Mouse (Mus musculus) limb, embryonic 11.5 days (tissue): ENCODE data around the gene Epn3. TPM values are rescaled to one million over a fixed set of nuclear protein-coding genes. Genes with fewer than 3 reads are reported as not detected.

Experiments
- ATAC-seq: fragments of 200-750 bp; cut with Nextera tagmentation; 2 replicates; pipeline ENCODE4 v1.8.0; 2017; ENCODE audit warnings: low read depth; ENCODE audit not compliant: insufficient number of reproducible peaks, low FRiP score, low TSS enrichment
- DNase-seq: peaks from one replicate; pipeline ENCODE4 v3.0.0-alpha.2; 2015; ENCODE audit warnings: low spot score
- H3K27ac ChIP-seq: fragments of 300-500 bp; sonication (generic); replicated peaks from 2 replicates; pipeline ENCODE4 v1.5.1; 2014; ENCODE audit warnings: low read depth, mild to moderate bottlenecking, low read length
- H3K27me3 ChIP-seq: fragments of 300-500 bp; sonication (generic); 2 replicates; pipeline ENCODE4 v1.6.1; 2014; ENCODE audit warnings: mild to moderate bottlenecking, low read length, mixed read lengths; ENCODE audit not compliant: control insufficient read depth, insufficient read depth
- H3K36me3 ChIP-seq: fragments of 300-500 bp; sonication (generic); 2 replicates; pipeline ENCODE4 v1.6.1; 2014; ENCODE audit warnings: mild to moderate bottlenecking, low read length, moderate library complexity, mixed read lengths; ENCODE audit not compliant: control insufficient read depth, insufficient read depth
- H3K4me1 ChIP-seq: fragments of 300-500 bp; sonication (generic); 2 replicates; pipeline ENCODE4 v1.6.1; 2014; ENCODE audit warnings: low read length, mixed read lengths; ENCODE audit not compliant: control insufficient read depth, insufficient read depth
- H3K4me2 ChIP-seq: fragments of 300-500 bp; sonication (generic); 2 replicates; pipeline ENCODE4 v1.6.1; 2014; ENCODE audit warnings: low read depth, mild to moderate bottlenecking, moderate library complexity; ENCODE audit not compliant: severe bottlenecking
- H3K4me3 ChIP-seq: fragments of 300-500 bp; sonication (generic); 2 replicates; pipeline ENCODE4 v1.5.1; 2014; ENCODE audit warnings: low read depth, low read length
- H3K9ac ChIP-seq: fragments of 300-500 bp; sonication (generic); 2 replicates; pipeline ENCODE4 v1.6.1; 2014; ENCODE audit warnings: mild to moderate bottlenecking, low read length
- H3K9me3 ChIP-seq: fragments of 300-500 bp; sonication (generic); 2 replicates; pipeline ENCODE4 v1.6.1; 2016; ENCODE audit warnings: low read length; ENCODE audit not compliant: control insufficient read depth
- WGBS: fragments of 180-500 bp; shearing (Covaris S2); extraction: QIAGEN DNeasy Blood & Tissue Kit; methylation state at CpG from one replicate; pipeline ENCODE4 v1.1.7; 2014; 5-methylcytosine and 5-hydroxymethylcytosine counted together
- polyA plus RNA-seq: library from polyadenylated mRNA; unstranded; fragments of >200 nt; fragmentation: Nextera tagmentation; extraction: Ambion mirVana; gene quantifications from 2 replicates; pipeline ENCODE4 v1.2.1, GENCODE M21; 2014

Epn3 gene
- polyA plus RNA-seq, 1 experiment from 2014 or later: 3.1 TPM

GRCm38 (mm10) chr11:94444829-94445228, 54.9 kb downstream of the Epn3 start:
- Histone ChIP-seq H3K9me3 (no peaks in the 10 kb centered on the region), H3K4me1 (peaks cover 14% of the 10 kb centered on the region; the same call in 1 of the 2 replicates), H3K27me3 (no peaks in the 10 kb centered on the region), H3K4me3 (no peak overlapping the region), H3K36me3 (no peaks in the 10 kb centered on the region), H3K4me2 (no peak overlapping the region), H3K9ac (no peak overlapping the region), H3K27ac (no peak overlapping the region)
- WGBS: 64% methylated on average over 5 of the region's 5 CpGs
- DNase-seq: no peak
- no peak for ATAC-seq

DNA sequence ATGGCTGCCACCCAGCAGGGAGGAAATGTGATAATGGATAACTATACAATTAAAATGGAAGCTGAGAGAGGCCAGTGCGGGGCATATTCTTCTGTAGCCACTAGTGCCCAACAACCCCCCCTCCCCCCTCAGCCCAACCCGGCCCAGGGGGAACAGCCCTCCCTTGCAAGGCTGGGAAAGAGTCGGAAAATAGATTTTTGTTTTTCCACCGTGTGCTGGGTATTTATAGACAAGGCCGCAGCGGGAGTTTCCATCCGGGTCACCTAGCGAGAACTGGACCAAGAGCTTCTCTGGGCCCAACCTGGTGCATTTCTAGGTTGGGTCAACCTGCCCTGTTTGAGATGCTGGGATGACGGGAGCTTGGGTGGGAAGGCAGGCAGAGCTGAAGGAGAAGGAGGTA, 58.0 kb downstream of the Epn3 start:
- Histone ChIP-seq H3K9ac (no peak overlapping the region), H3K4me1 (peaks cover 14% of the 10 kb centered on the region; the same call in 1 of the 2 replicates), H3K9me3 (no peaks in the 10 kb centered on the region), H3K4me3 (no peak overlapping the region), H3K27me3 (no peaks in the 10 kb centered on the region), H3K27ac (no peak overlapping the region), H3K4me2 (no peak overlapping the region), H3K36me3 (no peaks in the 10 kb centered on the region)
- ATAC-seq (no peak), DNase-seq (no peak)
- WGBS: 70% methylated on average over 9 of the region's 9 CpGs

DNA sequence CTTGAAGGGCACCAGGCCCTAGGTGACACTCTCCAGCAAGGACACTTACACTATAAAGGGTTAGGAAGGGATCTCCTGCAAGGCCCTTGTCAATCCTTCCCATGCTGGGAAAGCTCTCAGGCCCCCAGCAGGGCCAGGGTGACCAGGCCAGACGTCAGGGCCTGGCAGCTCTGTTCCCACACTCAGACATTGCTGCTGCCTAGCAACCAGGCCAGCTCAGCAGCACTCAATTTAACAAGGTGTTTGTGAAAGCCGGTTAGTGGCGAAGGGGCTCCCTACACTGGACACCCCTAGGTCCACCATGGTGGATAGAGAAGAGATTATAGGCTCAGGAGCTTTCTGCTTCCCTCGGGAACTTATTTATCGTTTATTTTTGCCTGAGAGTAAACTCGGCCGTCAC, 58.7 kb downstream of the Epn3 start:
- H3K4me1 ChIP-seq: peaks cover 14% of the 10 kb centered on the region; the same call in 1 of the 2 replicates
- ATAC-seq (0 out of 2 replicates have a peak, but pooled peaks have one; percentile 59), DNase-seq (peak; percentile 39)
- no peak overlapping the region for H3K4me3 ChIP-seq
- H3K36me3 ChIP-seq: peaks cover 2% of the 10 kb centered on the region; the same call in 1 of the 2 replicates
- H3K9me3 ChIP-seq: no peaks in the 10 kb centered on the region
- 40% methylated on average over 7 of the region's 7 CpGs for WGBS
- H3K4me2 ChIP-seq: no peak overlapping the region
- no peak overlapping the region for H3K9ac ChIP-seq
- H3K27me3 ChIP-seq: no peaks in the 10 kb centered on the region
- no peak overlapping the region for H3K27ac ChIP-seq

GRCm38 (mm10) chr11:94440421-94440820, 59.4 kb downstream of the Epn3 start:
- no peak overlapping the region for H3K4me2 ChIP-seq
- H3K27me3 ChIP-seq: no peaks in the 10 kb centered on the region
- no peak for ATAC-seq
- no peak for DNase-seq
- H3K4me1 ChIP-seq: peaks cover 14% of the 10 kb centered on the region; the same call in 1 of the 2 replicates
- no peak overlapping the region for H3K4me3 ChIP-seq
- peaks cover 2% of the 10 kb centered on the region; the same call in 1 of the 2 replicates for H3K36me3 ChIP-seq
- H3K27ac ChIP-seq: no peak overlapping the region
- H3K9me3 ChIP-seq: no peaks in the 10 kb centered on the region
- 85% methylated on average over 6 of the region's 6 CpGs for WGBS
- H3K9ac ChIP-seq: no peak overlapping the region

Other genes starting within 250 kb of the Epn3 start
- 0.51 and 0.52 TPM in 2 replicates for gene Gm21885, start 218.1 kb downstream of the Epn3 start, polyA plus RNA-seq
- gene Luc7l3, start 178.0 kb downstream of the Epn3 start, polyA plus RNA-seq: 123 and 125 TPM in 2 replicates
- gene Ankrd40, start 172.0 kb downstream of the Epn3 start, polyA plus RNA-seq: 24.1 and 25.8 TPM in 2 replicates
- 0.55 and 0.88 TPM in 2 replicates for gene Abcc3, start 107.0 kb downstream of the Epn3 start, polyA plus RNA-seq
- gene Cacna1g, start 25.8 kb downstream of the Epn3 start, polyA plus RNA-seq: 21.0 and 24.3 TPM in 2 replicates
- not detected in 2 replicates for gene Spata20, start 13.8 kb downstream of the Epn3 start, polyA plus RNA-seq
- gene Mycbpap, start 21.8 kb upstream of the Epn3 start, polyA plus RNA-seq: 4.2 and 4.9 TPM in 2 replicates
- 3.1 and 4.1 TPM in 2 replicates for gene Rsad1, start 49.3 kb upstream of the Epn3 start, polyA plus RNA-seq
- gene Chad, start 65.1 kb upstream of the Epn3 start, polyA plus RNA-seq: 0.53 and 0.55 TPM in 2 replicates
- 8.6 and 10.6 TPM in 2 replicates for gene Acsf2, start 101.9 kb upstream of the Epn3 start, polyA plus RNA-seq
- gene Lrrc59, start 129.8 kb upstream of the Epn3 start, polyA plus RNA-seq: 191 and 206 TPM in 2 replicates
- gene Mrpl27, start 153.8 kb upstream of the Epn3 start, polyA plus RNA-seq: 133 and 141 TPM in 2 replicates
- gene Eme1, start 154.0 kb upstream of the Epn3 start, polyA plus RNA-seq: 52.6 and 55.9 TPM in 2 replicates
- gene Xylt2, start 177.5 kb upstream of the Epn3 start, polyA plus RNA-seq: 16.2 and 16.7 TPM in 2 replicates
- 0.25 TPM in 1 of 2 replicates, not detected in the other for gene Gm11541, start 204.5 kb upstream of the Epn3 start, polyA plus RNA-seq
- gene Cdc34b, start 241.8 kb upstream of the Epn3 start, polyA plus RNA-seq: not detected in 2 replicates